Mouse (Mus musculus) limb, embryonic 13.5 days (tissue): ENCODE data around the gene Elf2. TPM values are rescaled to one million over a fixed set of nuclear protein-coding genes. Genes with fewer than 3 reads are reported as not detected.

Experiments
- microRNA-seq: library from miRNA; unstranded; fragments of <30 nt; microRNA quantifications from one replicate; pipeline ENCODE4, GENCODE M21; 2016
- polyA plus RNA-seq: library from polyadenylated mRNA; unstranded; fragments of >200 nt; fragmentation: Nextera tagmentation; extraction: Ambion mirVana; gene quantifications from 2 replicates; pipeline ENCODE4 v1.2.1, GENCODE M21; 2015

Elf2 gene
- polyA plus RNA-seq, 1 experiment from 2014 or later: 65.0 TPM

Small RNA genes within 50 kb of the gene (microRNA-seq; reads per million reads assigned to microRNA genes)
- gene Gm24282: not detected

Other genes with a start within 250 kb of the Elf2 start
- 10.0 and 10.4 TPM in 2 replicates for gene Noct, start 116.2 kb downstream of the Elf2 start, polyA plus RNA-seq
- 4.5 and 6.4 TPM in 2 replicates for gene Mgarp, start 56.1 kb upstream of the Elf2 start, polyA plus RNA-seq
- 645 and 690 TPM in 2 replicates for gene Ndufc1, start 68.3 kb upstream of the Elf2 start, polyA plus RNA-seq
- 51.7 and 52.2 TPM in 2 replicates for gene Naa15, start 74.5 kb upstream of the Elf2 start, polyA plus RNA-seq
- gene Rab33b, start 143.3 kb upstream of the Elf2 start, polyA plus RNA-seq: 29.1 and 29.5 TPM in 2 replicates
- 4.9 and 5.1 TPM in 2 replicates for gene Setd7, start 220.2 kb upstream of the Elf2 start, polyA plus RNA-seq